Mouse (Mus musculus) embryonic facial prominence, embryonic 14.5 days (tissue): ENCODE measurements around the gene Medag. TPM values are rescaled to one million over a fixed set of nuclear protein-coding genes. Genes with fewer than 3 reads are reported as not detected.

Experiments
- ATAC-seq: fragments of 200-750 bp; cut with Nextera tagmentation; 2 replicates; pipeline ENCODE4 v1.8.0; 2017; ENCODE audit warnings: low read depth, moderate number of reproducible peaks, moderate TSS enrichment
- DNase-seq: peaks from one replicate; pipeline ENCODE4 v3.0.0-alpha.2; 2015; ENCODE audit warnings: low spot score
- H3K27ac ChIP-seq: fragments of 300-500 bp; sonication (generic); replicated peaks from 2 replicates; pipeline ENCODE4 v1.5.1; 2014; ENCODE audit warnings: low read depth, mild to moderate bottlenecking, low read length, moderate library complexity
- H3K27me3 ChIP-seq: fragments of 300-500 bp; sonication (generic); replicated peaks from 2 replicates; pipeline ENCODE4 v1.6.1; 2014; ENCODE audit warnings: low read length; ENCODE audit not compliant: control insufficient read depth, insufficient read depth
- H3K36me3 ChIP-seq: fragments of 300-500 bp; sonication (generic); 2 replicates; pipeline ENCODE4 v1.6.1; 2014; ENCODE audit warnings: low read length, mixed read lengths; ENCODE audit not compliant: control insufficient read depth, insufficient read depth
- H3K4me1 ChIP-seq: fragments of 300-500 bp; sonication (generic); 2 replicates; pipeline ENCODE4 v1.6.1; 2014; ENCODE audit warnings: antibody characterized with exemption, low read length; ENCODE audit not compliant: control insufficient read depth, insufficient read depth
- H3K4me2 ChIP-seq: fragments of 300-500 bp; sonication (generic); 2 replicates; pipeline ENCODE4 v1.6.1; 2014; ENCODE audit warnings: low read depth, mild to moderate bottlenecking, low read length, moderate library complexity, mixed read lengths
- H3K4me3 ChIP-seq: fragments of 300-500 bp; sonication (generic); 2 replicates; pipeline ENCODE4 v1.5.1; 2014; ENCODE audit warnings: low read depth, mild to moderate bottlenecking, low read length
- H3K9ac ChIP-seq: fragments of 300-500 bp; sonication (generic); 2 replicates; pipeline ENCODE4 v1.6.1; 2014; ENCODE audit warnings: low read depth, mild to moderate bottlenecking, low read length, moderate library complexity, mixed read lengths
- H3K9me3 ChIP-seq: fragments of 300-500 bp; sonication (generic); 2 replicates; pipeline ENCODE4 v1.6.1; 2016; ENCODE audit warnings: low read length; ENCODE audit not compliant: control insufficient read depth
- WGBS: fragments of 180-500 bp; shearing (Covaris S2); extraction: QIAGEN DNeasy Blood & Tissue Kit; methylation state at CpG from one replicate; pipeline ENCODE4 v1.1.7; 2014; 5-methylcytosine and 5-hydroxymethylcytosine counted together
- polyA plus RNA-seq: library from polyadenylated mRNA; unstranded; fragments of >200 nt; fragmentation: Nextera tagmentation; extraction: Ambion mirVana; gene quantifications from 2 replicates; pipeline ENCODE4 v1.2.1, GENCODE M21; 2014

Medag gene
- polyA plus RNA-seq, 1 experiment from 2014 or later: 3.1 TPM

- WGBS: 28% methylated on average over 2 of the region's 2 CpGs
- DNase-seq (peak; percentile 88), ATAC-seq (peak; percentile 86)
- Histone ChIP-seq H3K9me3 (no peaks in the 10 kb centered on the region), H3K9ac (no peak overlapping the region), H3K4me2 (no peak overlapping the region), H3K27ac (peak overlapping the region; percentile 74), H3K27me3 (no peaks in the 10 kb centered on the region), H3K36me3 (no peaks in the 10 kb centered on the region), H3K4me1 (peaks cover 16% of the 10 kb centered on the region), H3K4me3 (no peak overlapping the region)
These were observed 17.3 kb downstream of the Medag start for GRCm38 (mm10) chr5:149428810-149429255.

GRCm38 (mm10) chr5:149429541-149429940, 18.0 kb downstream of the Medag start:
- no peaks in the 10 kb centered on the region for H3K36me3 ChIP-seq

GRCm38 (mm10) chr5:149430943-149431342, 19.4 kb downstream of the Medag start:
- no peak overlapping the region for H3K27ac ChIP-seq
- ATAC-seq: no peak
- peaks cover 20% of the 10 kb centered on the region for H3K4me1 ChIP-seq
- DNase-seq: no peak
- H3K27me3 ChIP-seq: no peaks in the 10 kb centered on the region
- 84% methylated on average over 3 of the region's 3 CpGs for WGBS
- no peaks in the 10 kb centered on the region for H3K9me3 ChIP-seq
- no peak overlapping the region for H3K9ac ChIP-seq
- H3K36me3 ChIP-seq: no peaks in the 10 kb centered on the region
- no peak overlapping the region for H3K4me3 ChIP-seq
- no peak overlapping the region for H3K4me2 ChIP-seq

More at GRCm38 (mm10) chr5:149429541-149429940, 18.0 kb downstream of the Medag start:
- Histone ChIP-seq H3K9ac (no peak overlapping the region), H3K4me2 (no peak overlapping the region), H3K27me3 (no peaks in the 10 kb centered on the region), H3K4me3 (no peak overlapping the region), H3K9me3 (no peaks in the 10 kb centered on the region), H3K4me1 (peaks cover 20% of the 10 kb centered on the region), H3K27ac (peak overlapping the region; percentile 74; the same call in 1 of the 2 replicates)
- DNase-seq: no peak
- ATAC-seq: no peak
- 63% methylated on average over 4 of the region's 4 CpGs for WGBS

- DNase-seq (peak; percentile 50), ATAC-seq (no peak)
- Histone ChIP-seq H3K9me3 (no peaks in the 10 kb centered on the region), H3K4me1 (peaks cover 14% of the 10 kb centered on the region), H3K4me2 (no peak overlapping the region), H3K4me3 (no peak overlapping the region), H3K36me3 (no peaks in the 10 kb centered on the region), H3K9ac (no peak overlapping the region), H3K27me3 (no peaks in the 10 kb centered on the region), H3K27ac (no peak overlapping the region)
- 50% methylated on average over 7 of the region's 7 CpGs for WGBS
These were observed 22.1 kb downstream of the Medag start for GRCm38 (mm10) chr5:149433618-149434017.

- H3K4me2 ChIP-seq: no peak overlapping the region
- peak; percentile 69 for ATAC-seq
- DNase-seq: peak; percentile 57
These were observed 22.7 kb downstream of the Medag start for GRCm38 (mm10) chr5:149434141-149434690.

GRCm38 (mm10) chr5:149436541-149436940, 25.0 kb downstream of the Medag start:
- DNase-seq: no peak

More at GRCm38 (mm10) chr5:149434141-149434690, 22.7 kb downstream of the Medag start:
- H3K9ac ChIP-seq: no peak overlapping the region
- no peaks in the 10 kb centered on the region for H3K36me3 ChIP-seq
- H3K4me1 ChIP-seq: peaks cover 9% of the 10 kb centered on the region
- no peaks in the 10 kb centered on the region for H3K9me3 ChIP-seq
- no peak overlapping the region for H3K4me3 ChIP-seq
- no peaks in the 10 kb centered on the region for H3K27me3 ChIP-seq
- H3K27ac ChIP-seq: no peak overlapping the region
- WGBS: 24% methylated on average over 7 of the region's 9 CpGs

GRCm38 (mm10) chr5:149437150-149437549, 25.6 kb downstream of the Medag start:
- no peak; the same call in 1 of the 2 replicates for ATAC-seq
- Histone ChIP-seq H3K9me3 (no peaks in the 10 kb centered on the region), H3K36me3 (no peaks in the 10 kb centered on the region), H3K27ac (no peak overlapping the region), H3K4me3 (no peak overlapping the region), H3K4me2 (no peak overlapping the region), H3K4me1 (peaks cover 15% of the 10 kb centered on the region), H3K27me3 (no peaks in the 10 kb centered on the region), H3K9ac (no peak overlapping the region)
- DNase-seq: peak; percentile 72
- 55% methylated on average over 6 of the region's 6 CpGs for WGBS

More at GRCm38 (mm10) chr5:149436541-149436940, 25.0 kb downstream of the Medag start:
- Histone ChIP-seq H3K9me3 (no peaks in the 10 kb centered on the region), H3K4me3 (no peak overlapping the region), H3K27ac (no peak overlapping the region), H3K4me2 (no peak overlapping the region), H3K36me3 (no peaks in the 10 kb centered on the region), H3K9ac (no peak overlapping the region), H3K27me3 (no peaks in the 10 kb centered on the region), H3K4me1 (peaks cover 13% of the 10 kb centered on the region)
- no peak for ATAC-seq
- WGBS: 70% methylated on average over 3 of the region's 3 CpGs

- Histone ChIP-seq H3K27me3 (no peaks in the 10 kb centered on the region), H3K4me1 (peaks cover 11% of the 10 kb centered on the region), H3K36me3 (no peaks in the 10 kb centered on the region), H3K4me3 (peak within 1 kb of the TSS; percentile 42), H3K9me3 (no peaks in the 10 kb centered on the region), H3K9ac (peak within 1 kb of the TSS; percentile 60), H3K27ac (peak within 1 kb of the TSS; percentile 88), H3K4me2 (peak within 1 kb of the TSS; percentile 92)
- DNase-seq (peak; percentile 93), ATAC-seq (peak; percentile 84)
- 0% methylated on average over 25 of the region's 25 CpGs for WGBS
These were observed 28.1 kb downstream of the Medag start, which contains the start of gene Tex26 for GRCm38 (mm10) chr5:149439531-149440179. TSS of gene Tex26 (plus strand) at chr5:149439660.
